Mouse (Mus musculus) midbrain, embryonic 13.5 days (tissue): Measurements from ENCODE around the gene Nwd1. TPM values are rescaled to one million over a fixed set of nuclear protein-coding genes. Genes with fewer than 3 reads are reported as not detected.

Source experiments
- ATAC-seq: fragments of 200-750 bp; cut with Nextera tagmentation; 2 replicates; pipeline ENCODE4 v1.8.0; 2017; ENCODE audit warnings: mild to moderate bottlenecking, moderate TSS enrichment, moderate library complexity
- H3K27ac ChIP-seq: fragments of 300-500 bp; sonication (generic); 2 replicates; pipeline ENCODE4 v1.5.1; 2015; ENCODE audit warnings: inconsistent platforms, mild to moderate bottlenecking, moderate library complexity
- H3K27me3 ChIP-seq: fragments of 300-500 bp; sonication (generic); 2 replicates; pipeline ENCODE4 v1.6.1; 2015; ENCODE audit warnings: mild to moderate bottlenecking, inconsistent platforms
- H3K36me3 ChIP-seq: fragments of 300-500 bp; sonication (generic); 2 replicates; pipeline ENCODE4 v1.6.1; 2015; ENCODE audit warnings: mild to moderate bottlenecking, inconsistent platforms
- H3K4me1 ChIP-seq: fragments of 300-500 bp; sonication (generic); replicated peaks from 2 replicates; pipeline ENCODE4 v1.6.1; 2015; ENCODE audit warnings: inconsistent platforms
- H3K4me2 ChIP-seq: fragments of 300-500 bp; sonication (generic); replicated peaks from 2 replicates; pipeline ENCODE4 v1.6.1; 2015; ENCODE audit warnings: moderate library complexity, mild to moderate bottlenecking, inconsistent platforms
- H3K4me3 ChIP-seq: fragments of 300-500 bp; sonication (generic); replicated peaks from 2 replicates; pipeline ENCODE4 v1.5.1; 2015; ENCODE audit warnings: mild to moderate bottlenecking, inconsistent platforms
- H3K9ac ChIP-seq: fragments of 300-500 bp; sonication (generic); replicated peaks from 2 replicates; pipeline ENCODE4 v1.6.1; 2015; ENCODE audit warnings: mild to moderate bottlenecking, inconsistent platforms
- H3K9me3 ChIP-seq: fragments of 300-500 bp; sonication (generic); 2 replicates; pipeline ENCODE4 v1.6.1; 2016; ENCODE audit warnings: mild to moderate bottlenecking, inconsistent platforms
- WGBS: fragments of 180-500 bp; shearing (Covaris S2); methylation state at CpG from one replicate; pipeline ENCODE4 v1.1.7; 2015; 5-methylcytosine and 5-hydroxymethylcytosine counted together
- polyA plus RNA-seq: library from polyadenylated mRNA; unstranded; fragments of >200 nt; fragmentation: Nextera tagmentation; extraction: Ambion mirVana; gene quantifications from 2 replicates; pipeline ENCODE4 v1.2.1, GENCODE M21; 2015

The Nwd1 gene
- polyA plus RNA-seq, 1 experiment from 2014 or later = 0.70 TPM

DNA sequence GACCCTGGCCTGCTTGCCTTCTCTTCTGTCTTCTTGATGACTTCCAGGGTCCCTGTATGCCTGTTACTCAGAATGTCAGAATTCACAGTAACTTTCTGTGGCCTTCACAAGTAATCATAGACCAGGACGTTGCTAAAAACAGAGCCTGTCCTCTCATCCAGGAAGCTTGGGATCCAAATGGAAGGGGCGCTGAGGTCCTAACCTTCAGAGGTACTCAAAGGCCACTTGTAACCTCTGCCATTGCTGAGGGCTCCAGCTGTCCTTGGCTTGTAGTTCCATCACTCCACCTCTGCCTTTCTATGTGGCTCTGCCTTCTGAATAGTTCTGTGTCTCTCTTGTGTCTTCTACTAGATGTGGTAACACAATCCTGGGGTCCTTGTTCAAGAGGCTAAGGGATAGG lies 107.3 kb downstream of the Nwd1 start:
- no peaks in the 10 kb centered on the region for H3K9me3 ChIP-seq
- H3K9ac ChIP-seq = no peak overlapping the region
- no peak overlapping the region for H3K4me2 ChIP-seq
- H3K4me1 ChIP-seq = no peaks in the 10 kb centered on the region
- no peak for ATAC-seq
- no peak overlapping the region for H3K4me3 ChIP-seq
- peaks cover 96% of the 10 kb centered on the region for H3K36me3 ChIP-seq
- H3K27ac ChIP-seq = no peak overlapping the region
- H3K27me3 ChIP-seq = no peaks in the 10 kb centered on the region
- 89% methylated on average over 2 of the region's 2 CpGs for WGBS

DNA sequence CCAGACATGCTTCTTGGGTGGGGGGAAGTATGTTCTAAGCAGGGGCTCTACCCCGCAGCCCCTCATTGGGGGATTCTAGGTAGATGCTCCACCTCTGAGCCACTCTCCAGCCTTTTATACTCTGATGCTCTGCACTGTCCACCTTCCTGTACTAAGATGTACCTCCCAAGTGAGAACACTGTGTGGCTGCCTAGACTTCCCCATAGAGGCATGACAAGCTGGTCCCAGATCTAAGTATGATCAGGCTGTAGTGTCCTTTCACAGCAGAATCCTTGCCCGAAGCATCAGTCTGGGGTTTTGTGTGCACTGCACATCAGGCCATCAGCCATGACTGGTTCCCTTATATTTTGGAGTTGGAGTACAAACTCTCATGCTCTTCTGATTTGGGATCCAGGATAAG lies 109.5 kb downstream of the Nwd1 start:
- WGBS = 98% methylated on average over 2 of the region's 2 CpGs
- H3K4me1 ChIP-seq = no peaks in the 10 kb centered on the region
- H3K36me3 ChIP-seq = peaks cover 88% of the 10 kb centered on the region
- no peaks in the 10 kb centered on the region for H3K27me3 ChIP-seq
- ATAC-seq = no peak
- no peak overlapping the region for H3K27ac ChIP-seq
- H3K9me3 ChIP-seq = no peaks in the 10 kb centered on the region
- no peak overlapping the region for H3K4me2 ChIP-seq
- no peak overlapping the region for H3K9ac ChIP-seq
- H3K4me3 ChIP-seq = no peak overlapping the region

DNA sequence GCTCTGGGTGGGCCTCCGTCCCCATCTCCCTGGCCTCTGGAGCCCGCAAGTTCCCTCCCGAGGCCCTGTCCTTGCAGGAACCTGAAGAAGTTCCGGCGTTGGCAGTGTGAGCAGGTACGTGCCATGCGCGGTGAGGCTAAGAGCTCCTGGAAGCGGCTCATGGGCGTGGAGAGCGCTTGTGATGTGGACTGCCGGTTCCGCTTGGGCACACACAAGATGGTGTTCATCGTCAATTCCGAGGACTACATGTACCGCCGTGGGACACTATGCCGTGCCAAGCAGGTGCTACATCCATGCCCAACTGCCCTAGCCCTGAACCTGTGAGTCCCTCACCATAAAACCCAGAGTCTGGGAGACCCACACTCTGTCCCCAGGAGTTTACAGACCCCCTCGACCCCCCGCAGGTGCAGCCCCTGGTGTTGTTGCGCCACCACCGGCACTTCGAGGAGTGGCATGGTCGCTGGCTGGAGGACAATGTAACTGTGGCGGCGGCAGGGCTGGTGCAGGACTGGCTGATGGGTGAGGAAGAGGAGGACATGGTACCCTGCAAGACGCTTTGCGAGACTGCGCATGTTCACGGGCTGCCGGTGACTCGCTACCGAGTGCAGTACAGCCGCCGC lies 110.4 kb downstream of the Nwd1 start:
- Histone ChIP-seq H3K9ac (no peak overlapping the region), H3K4me2 (no peak overlapping the region), H3K36me3 (peaks cover 80% of the 10 kb centered on the region), H3K9me3 (no peaks in the 10 kb centered on the region), H3K27ac (no peak overlapping the region), H3K4me3 (no peak overlapping the region), H3K4me1 (no peaks in the 10 kb centered on the region), H3K27me3 (no peaks in the 10 kb centered on the region)
- 97% methylated on average over 35 of the region's 35 CpGs for WGBS
- no peak for ATAC-seq

DNA sequence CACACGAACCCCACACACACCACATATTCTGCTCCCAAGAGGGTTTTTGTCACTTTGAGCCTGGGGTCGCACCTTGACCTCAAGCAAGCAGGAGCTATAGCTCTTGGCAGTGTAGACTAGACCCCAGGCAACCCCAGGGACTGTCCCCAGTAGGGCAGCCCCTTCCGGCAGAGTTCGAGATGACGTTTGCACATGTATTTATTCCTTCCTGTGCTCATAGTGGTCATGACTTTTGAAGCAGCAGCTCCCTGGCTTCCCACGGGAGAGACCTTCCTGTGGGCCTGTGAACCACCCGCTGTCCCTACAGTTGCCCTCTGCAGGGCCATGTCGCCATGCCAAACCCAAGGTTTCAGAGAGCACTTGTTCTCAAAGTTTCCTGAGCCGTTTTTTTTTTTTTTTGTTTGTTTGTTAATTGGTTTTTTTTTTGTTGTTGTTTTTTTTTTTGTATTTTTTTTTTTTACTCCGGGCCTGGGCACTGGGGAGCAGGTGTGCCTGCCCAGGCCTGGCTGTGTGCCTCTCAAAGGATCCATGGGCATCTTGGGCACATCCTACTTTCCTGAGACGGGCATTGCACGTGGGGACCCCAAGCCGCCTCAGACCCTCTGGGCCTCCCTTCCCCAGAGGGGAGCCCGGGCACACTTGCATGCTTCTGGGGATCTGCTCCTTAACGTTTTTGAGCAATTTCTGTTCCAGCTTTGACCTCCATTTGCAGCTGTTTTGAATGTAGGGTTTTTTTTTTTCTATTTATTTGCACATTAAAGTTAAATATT lies 111.1 kb downstream of the Nwd1 start:
- WGBS = 94% methylated on average over 15 of the region's 15 CpGs
- H3K27ac ChIP-seq = no peak overlapping the region
- H3K4me2 ChIP-seq = no peak overlapping the region
- H3K4me3 ChIP-seq = no peak overlapping the region
- H3K27me3 ChIP-seq = no peaks in the 10 kb centered on the region
- ATAC-seq = no peak
- H3K4me1 ChIP-seq = no peaks in the 10 kb centered on the region
- no peak overlapping the region for H3K9ac ChIP-seq
- no peaks in the 10 kb centered on the region for H3K9me3 ChIP-seq
- H3K36me3 ChIP-seq = peaks cover 72% of the 10 kb centered on the region

DNA sequence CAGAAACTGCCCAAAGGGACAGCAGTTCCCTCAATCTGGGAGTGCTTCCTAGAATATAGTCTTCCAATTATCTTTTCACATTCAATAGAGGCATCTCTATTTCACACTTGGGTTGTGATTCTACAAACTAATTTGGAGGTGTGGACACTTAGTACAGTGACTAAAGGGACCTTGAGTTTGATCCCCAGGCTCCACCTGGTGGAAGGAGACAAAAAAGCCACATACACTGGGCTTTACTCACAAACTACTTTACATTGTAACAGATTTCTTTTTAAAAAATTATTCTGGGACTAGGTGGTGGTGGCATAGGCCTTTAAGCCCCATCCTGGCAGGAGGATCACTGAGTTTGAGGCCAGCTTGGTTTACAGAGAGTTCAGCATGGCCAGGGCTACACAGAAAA lies 111.8 kb downstream of the Nwd1 start:
- H3K9ac ChIP-seq = no peak overlapping the region
- H3K9me3 ChIP-seq = no peaks in the 10 kb centered on the region
- no peak overlapping the region for H3K27ac ChIP-seq
- ATAC-seq = no peak
- no peak overlapping the region for H3K4me3 ChIP-seq
- H3K27me3 ChIP-seq = no peaks in the 10 kb centered on the region
- no peaks in the 10 kb centered on the region for H3K4me1 ChIP-seq
- H3K4me2 ChIP-seq = no peak overlapping the region
- peaks cover 65% of the 10 kb centered on the region for H3K36me3 ChIP-seq

DNA sequence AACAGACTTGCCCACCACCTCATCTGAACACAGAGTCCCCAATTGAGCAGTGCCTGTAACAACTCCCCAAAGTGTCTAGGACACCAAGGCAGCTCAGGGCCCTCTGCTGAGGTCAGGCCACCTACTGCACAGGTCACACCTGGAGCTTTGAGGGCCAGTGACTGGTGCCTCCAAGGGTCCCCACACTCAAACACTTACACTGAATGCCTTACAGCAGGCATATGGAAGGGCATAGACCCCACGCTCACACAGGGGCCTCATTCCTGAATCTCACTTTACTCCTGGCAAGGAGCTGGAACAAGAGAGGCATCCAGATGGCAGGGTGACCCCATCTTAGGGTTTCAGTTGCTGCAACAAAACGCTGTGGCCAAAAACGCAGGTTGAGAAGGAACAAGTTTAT lies 113.7 kb downstream of the Nwd1 start:
- no peak for ATAC-seq
- WGBS = 90% methylated on average over 3 of the region's 3 CpGs
- no peak overlapping the region for H3K9ac ChIP-seq
- H3K4me3 ChIP-seq = no peak overlapping the region
- H3K4me1 ChIP-seq = no peaks in the 10 kb centered on the region
- H3K27me3 ChIP-seq = peaks cover 11% of the 10 kb centered on the region; the same call in 1 of the 2 replicates
- no peak overlapping the region for H3K27ac ChIP-seq
- peaks cover 51% of the 10 kb centered on the region for H3K36me3 ChIP-seq
- H3K4me2 ChIP-seq = no peak overlapping the region
- H3K9me3 ChIP-seq = no peaks in the 10 kb centered on the region

DNA sequence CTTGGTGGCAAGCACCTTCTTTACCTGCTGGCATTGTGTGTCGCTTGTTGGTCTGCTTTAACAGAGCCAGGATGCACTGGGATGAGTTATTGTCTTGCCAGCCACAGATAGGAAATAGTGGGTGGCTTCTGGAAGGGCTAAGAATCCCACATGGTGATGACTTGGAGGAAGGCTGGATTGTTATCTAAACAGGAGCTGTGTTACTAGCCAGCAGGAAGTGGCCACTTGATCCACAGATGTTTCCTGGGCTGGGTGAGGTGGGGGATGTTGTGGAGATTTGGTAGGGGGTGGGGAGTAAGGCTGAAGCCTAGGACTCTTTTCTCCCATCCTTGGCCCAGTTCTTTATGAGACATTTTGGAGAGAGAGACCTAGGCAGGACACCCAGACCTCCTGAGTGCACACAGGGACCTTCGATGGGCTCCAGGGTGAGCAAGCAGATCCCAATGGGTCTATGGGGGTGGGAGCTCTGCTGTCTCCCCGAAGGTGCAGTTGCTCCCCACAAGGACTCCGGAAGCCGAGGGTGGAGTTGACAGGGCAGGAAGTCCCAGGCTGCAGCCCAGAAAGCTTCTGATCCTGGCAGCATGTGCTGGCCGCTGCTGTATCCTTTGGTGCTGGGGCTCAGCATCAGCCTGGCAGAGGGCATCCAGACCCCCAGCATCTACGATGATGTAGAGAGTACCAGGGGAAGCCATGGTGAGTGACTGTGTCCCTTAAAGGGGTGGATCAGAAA lies 115.0 kb downstream of the Nwd1 start, which contains the start of gene F2rl3:
TSS of gene F2rl3 (plus strand) at position 559 of the 730 bp plus-strand sequence.
- H3K9ac ChIP-seq = no peak within 1 kb of the TSS
- H3K4me3 ChIP-seq = no peak within 1 kb of the TSS
- H3K27ac ChIP-seq = no peak within 1 kb of the TSS
- peaks cover 17% of the 10 kb centered on the region; the same call in 1 of the 2 replicates for H3K27me3 ChIP-seq
- no peak within 1 kb of the TSS for H3K4me2 ChIP-seq
- ATAC-seq = no peak
- WGBS = 88% methylated on average over 7 of the region's 7 CpGs
- H3K4me1 ChIP-seq = no peaks in the 10 kb centered on the region
- H3K36me3 ChIP-seq = peaks cover 38% of the 10 kb centered on the region
- H3K9me3 ChIP-seq = no peaks in the 10 kb centered on the region

DNA sequence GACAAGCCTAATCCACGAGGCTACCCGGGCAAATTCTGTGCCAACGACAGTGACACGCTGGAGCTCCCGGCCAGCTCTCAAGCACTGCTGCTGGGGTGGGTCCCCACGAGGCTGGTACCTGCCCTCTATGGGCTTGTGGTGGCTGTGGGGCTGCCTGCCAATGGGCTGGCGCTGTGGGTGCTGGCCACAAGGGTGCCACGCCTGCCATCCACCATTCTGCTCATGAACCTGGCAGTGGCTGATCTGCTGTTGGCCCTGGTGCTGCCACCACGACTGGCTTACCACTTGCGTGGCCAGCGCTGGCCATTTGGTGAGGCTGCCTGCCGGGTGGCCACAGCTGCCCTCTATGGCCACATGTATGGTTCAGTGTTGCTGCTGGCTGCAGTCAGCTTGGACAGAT lies 115.8 kb downstream of the Nwd1 start:
- Histone ChIP-seq H3K27ac (no peak overlapping the region), H3K27me3 (peaks cover 17% of the 10 kb centered on the region; the same call in 1 of the 2 replicates), H3K4me2 (no peak overlapping the region), H3K4me3 (no peak overlapping the region), H3K9ac (no peak overlapping the region), H3K36me3 (peaks cover 30% of the 10 kb centered on the region), H3K4me1 (0 out of 2 replicates have a peak, but pooled peaks cover 7% of the 10 kb centered on the region), H3K9me3 (no peaks in the 10 kb centered on the region)
- no peak for ATAC-seq
- WGBS = 90% methylated on average over 12 of the region's 12 CpGs

DNA sequence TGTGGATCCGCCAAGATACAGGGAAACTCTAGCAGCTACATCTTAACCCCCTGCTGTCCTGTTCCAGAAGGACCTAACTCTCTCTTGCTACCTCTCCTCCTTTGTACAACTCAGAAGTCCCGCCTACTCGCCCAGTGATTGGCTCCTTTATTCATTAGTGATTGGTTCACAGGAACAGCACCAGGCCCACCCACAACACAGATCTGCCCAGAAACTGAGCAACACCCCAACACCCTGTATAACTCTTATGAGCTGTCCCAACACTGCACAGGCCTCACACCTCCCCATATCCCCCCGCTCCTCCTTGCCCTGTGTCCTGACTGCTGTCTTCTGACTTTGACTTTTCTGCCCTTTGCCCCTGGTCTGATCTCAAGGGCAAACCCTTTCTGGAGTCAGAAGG lies 119.2 kb downstream of the Nwd1 start:
- Histone ChIP-seq H3K4me2 (no peak overlapping the region), H3K4me1 (0 out of 2 replicates have a peak, but pooled peaks cover 7% of the 10 kb centered on the region), H3K9me3 (no peaks in the 10 kb centered on the region), H3K4me3 (no peak overlapping the region), H3K9ac (no peak overlapping the region), H3K27me3 (peaks cover 20% of the 10 kb centered on the region; the same call in 1 of the 2 replicates), H3K27ac (no peak overlapping the region), H3K36me3 (no peaks in the 10 kb centered on the region)
- no peak for ATAC-seq
- 64% methylated on average over 4 of the region's 4 CpGs for WGBS

DNA sequence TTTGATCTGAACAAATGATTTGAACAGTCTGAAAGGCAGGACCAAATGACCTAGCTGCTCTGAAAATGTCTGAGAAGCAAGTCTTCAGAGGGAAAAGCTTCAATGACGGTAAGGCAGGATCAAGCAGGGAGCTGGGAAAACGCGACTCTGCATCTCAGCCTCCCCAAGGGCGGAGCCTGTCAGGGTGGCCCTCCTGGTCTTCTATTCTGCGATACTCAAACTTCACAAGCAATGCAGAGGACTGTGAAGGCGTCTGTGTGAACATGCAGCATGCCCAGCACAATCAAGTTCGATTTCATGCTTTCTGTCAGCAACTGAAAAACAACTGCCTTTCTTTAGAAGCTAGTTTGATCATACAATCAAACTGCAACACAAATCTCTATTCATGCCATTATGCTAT lies 120.3 kb downstream of the Nwd1 start:
- Histone ChIP-seq H3K27ac (no peak overlapping the region), H3K9me3 (no peaks in the 10 kb centered on the region), H3K4me3 (no peak overlapping the region), H3K4me1 (0 out of 2 replicates have a peak, but pooled peaks cover 7% of the 10 kb centered on the region), H3K36me3 (no peaks in the 10 kb centered on the region), H3K27me3 (peaks cover 20% of the 10 kb centered on the region; the same call in 1 of the 2 replicates), H3K4me2 (no peak overlapping the region), H3K9ac (no peak overlapping the region)
- peak; percentile 73 for ATAC-seq
- WGBS = 27% methylated on average over 7 of the region's 7 CpGs
